Mouse (Mus musculus) erythroblast, adult 5-6 weeks (primary cell): ENCODE measurements around the gene Hivep3. TPM values are rescaled to one million over a fixed set of nuclear protein-coding genes. Genes with fewer than 3 reads are reported as not detected.

Source experiments
- ATAC-seq: replicated peaks from 2 replicates; pipeline ENCODE4 v1.8.0; 2016; ENCODE audit warnings: moderate number of reproducible peaks, mild to moderate bottlenecking, moderate TSS enrichment, inconsistent platforms; ENCODE audit not compliant: poor library complexity, low FRiP score, severe bottlenecking
- total RNA-seq, 2 experiments: library from RNA; stranded (forward) in 1 of 2; stranded (reverse) in 1 of 2; fragments of 150-400 nt in 1 of 2; fragments of 200-764, 138-1000 nt in 1 of 2; gene quantifications; 2 replicates each; pipeline versions ENCODE4 v1.2.3 to v1.2.4; 2015 to 2017; ENCODE audit warnings: low replicate concordance in 2 of 2

The Hivep3 gene
- total RNA-seq, 2 experiments from 2014 or later, result under 0.01 to 0.51 TPM

DNA sequence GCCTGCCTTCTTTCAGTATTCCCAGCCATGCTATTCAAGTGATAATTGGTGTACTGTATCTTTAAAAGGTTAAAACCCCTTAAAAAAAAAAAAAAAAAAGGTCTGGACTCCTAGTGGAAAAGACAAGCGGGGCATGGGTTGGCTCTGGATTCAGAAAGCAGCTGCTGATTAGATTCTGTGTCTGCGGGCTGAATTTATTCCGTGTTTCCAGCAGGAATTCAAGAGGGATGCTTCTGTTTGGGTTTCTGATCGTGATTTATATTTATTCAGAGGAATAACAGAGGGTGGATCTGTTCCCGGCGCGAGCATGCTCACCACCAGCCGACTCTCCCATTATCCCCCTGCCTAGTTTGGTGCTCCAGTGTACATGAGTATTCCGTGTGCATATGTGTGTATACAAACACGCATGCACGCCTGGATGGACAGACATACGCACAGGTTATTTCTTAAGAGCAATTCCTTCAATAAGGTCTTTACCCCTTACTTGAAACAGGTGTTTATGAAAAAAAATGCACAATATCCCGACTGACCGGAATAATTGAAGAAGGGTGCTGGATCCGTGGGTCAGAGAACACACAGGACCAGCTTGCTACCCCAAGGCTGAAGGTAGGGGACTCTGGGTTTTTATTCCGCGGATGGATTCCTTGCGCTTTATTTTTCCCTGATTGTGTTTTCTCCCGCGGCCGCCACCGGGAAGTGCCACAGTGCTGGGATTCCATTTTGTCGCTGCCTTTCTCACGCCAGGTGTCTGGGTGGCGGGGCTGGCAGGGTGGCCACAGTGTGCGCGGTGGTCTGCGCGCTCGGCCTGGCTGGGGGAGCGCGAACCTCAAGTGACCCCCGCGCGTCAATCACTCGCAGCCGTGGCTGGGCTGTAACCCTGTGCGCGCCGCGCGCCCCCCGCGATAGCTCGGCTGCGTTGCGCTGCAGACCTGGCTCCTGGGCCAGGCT lies 80.9 kb downstream of the Hivep3 start:
- no peak for ATAC-seq

DNA sequence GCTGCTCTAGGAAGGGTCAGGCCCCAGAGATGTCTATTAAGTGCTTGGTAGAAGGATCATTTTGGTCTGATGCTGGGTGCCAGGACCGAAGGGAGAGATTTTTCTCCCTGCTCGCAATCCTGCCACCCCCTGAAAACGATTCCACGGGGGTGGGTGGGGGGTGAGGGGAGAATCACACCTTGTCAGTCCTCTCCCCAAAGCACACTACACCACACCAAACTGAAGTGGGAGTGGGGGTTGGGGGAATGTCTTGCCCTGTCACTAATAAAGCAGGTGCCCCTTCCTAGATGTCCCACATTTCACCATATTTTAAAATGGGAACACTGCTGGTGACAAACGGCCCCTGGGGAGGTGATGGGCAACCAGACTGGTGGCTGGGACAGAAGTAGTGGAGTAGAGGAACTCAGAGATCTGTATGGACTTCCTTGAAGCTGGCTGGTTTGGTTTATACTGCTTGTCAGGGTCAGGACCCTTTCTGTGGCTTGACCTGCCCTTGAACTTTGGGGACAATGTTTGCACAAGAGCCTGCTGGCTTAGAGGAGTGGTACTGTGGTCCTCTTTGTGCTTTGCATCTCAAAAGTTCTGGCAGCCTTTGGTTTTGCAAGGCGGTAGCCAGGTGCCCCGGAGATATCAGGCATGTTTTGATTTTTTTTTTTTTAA lies 81.7 kb downstream of the Hivep3 start:
- ATAC-seq, result no peak

DNA sequence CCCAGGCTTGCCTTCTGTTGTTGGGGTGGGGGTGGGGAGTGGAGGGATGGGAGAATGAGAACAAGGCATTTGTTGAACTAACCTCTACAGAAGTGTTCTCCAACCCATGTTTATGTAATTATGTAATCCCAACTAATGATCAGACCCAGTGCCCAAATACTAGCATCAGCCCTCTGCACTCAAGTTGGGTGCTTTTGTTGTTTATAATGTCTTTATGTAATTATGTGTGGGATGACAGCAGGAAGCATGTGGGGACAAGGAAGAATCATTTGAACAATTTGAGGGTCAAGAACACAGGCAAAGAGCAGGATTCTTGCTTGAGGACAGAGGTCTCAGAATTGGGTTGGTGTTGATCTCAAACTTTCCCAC lies 82.2 kb downstream of the Hivep3 start:
- ATAC-seq, result no peak

DNA sequence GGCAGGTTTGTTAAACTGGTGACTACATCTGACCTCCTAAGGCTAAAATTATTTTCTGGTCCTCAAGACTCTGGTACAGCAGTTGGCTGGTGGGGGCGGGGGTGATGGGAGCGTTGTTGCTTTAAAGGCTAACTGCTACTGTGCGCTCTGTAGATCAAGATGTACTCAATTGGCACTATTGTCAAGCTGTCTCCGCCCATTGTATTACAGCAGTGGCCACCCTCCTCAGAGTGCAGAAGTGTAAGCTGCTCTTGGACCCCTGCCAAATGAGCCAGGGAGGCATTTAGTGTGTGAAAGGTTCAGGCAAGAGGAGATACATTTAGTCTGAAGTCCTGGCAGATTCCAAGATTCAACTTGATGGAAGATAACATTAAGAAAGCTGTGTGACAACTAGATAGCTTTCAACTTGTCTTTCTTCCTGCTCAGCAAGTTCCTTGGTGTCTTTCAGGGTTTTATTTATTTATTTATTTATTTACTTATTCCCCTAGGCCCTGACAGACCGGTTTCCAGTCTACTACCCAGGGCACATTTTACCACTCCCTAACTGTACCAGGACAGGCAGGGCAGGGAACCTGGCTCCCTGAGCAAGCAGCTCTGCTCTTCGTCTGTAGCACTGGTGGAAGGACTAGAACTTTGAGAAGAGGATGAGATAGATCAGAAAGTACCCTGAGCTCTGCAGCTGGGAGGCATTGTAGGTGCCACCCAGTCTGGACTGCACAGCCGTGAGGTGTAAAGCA lies 83.2 kb downstream of the Hivep3 start:
- ATAC-seq, result no peak

DNA sequence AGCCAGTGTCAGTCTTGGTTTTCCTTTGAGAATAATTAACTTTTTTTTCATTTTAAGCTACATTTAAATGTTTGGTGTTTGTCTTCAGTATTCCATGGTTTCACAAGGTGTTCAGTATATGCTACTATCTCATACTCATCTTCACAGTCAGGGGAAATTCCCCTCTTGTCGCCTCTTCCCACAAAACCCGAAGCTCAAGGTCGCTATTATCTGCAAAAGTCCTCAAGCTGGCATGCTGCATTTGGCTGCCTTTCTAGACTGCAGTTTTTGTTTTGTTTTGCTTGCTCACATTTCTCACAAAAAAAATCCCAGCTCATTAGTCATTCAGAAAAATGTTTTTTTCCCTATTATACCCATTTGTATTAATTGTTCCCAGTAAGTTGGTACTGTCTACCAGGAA lies 92.4 kb downstream of the Hivep3 start:
- no peak for ATAC-seq

DNA sequence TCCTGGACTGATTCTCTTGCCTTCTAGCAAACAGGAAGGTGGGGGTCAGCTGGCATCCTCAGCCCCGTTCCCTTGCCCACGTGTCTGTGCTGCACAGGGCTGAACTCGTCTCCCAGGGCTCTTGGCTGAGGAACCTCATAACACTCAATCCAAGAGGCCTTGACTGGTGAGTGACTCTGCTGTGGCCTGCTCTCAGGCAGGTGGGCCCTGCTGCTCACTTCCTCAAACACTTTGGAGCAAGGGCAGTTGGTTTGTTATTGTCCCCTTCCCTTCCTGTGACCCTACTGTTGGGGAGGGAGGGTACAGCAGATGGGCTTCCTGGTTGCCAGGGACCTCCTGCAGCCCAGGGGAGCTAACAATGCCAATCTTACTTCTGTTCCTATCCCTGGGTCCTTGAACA lies 94.8 kb downstream of the Hivep3 start:
- no peak for ATAC-seq

DNA sequence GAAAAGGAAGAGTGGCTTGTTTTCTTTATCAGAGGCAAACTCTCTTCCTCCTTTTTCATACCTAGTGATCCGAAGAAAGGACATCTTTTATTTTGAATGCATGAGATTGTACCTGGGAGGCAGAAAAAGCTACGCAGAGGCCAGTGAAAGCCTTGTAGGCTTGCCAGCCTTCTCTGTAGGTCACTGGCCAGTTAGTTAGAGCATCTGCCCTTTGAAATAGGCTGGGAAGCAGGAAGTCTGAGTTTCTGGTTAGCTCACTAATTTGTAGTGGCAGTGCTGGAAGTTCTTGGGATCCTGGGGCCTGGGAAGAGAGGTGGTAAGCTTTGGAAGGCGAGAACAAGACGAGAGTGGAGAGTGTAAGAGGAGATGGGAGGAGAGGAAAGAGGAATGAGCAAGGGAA lies 95.4 kb downstream of the Hivep3 start:
- ATAC-seq, result no peak

DNA sequence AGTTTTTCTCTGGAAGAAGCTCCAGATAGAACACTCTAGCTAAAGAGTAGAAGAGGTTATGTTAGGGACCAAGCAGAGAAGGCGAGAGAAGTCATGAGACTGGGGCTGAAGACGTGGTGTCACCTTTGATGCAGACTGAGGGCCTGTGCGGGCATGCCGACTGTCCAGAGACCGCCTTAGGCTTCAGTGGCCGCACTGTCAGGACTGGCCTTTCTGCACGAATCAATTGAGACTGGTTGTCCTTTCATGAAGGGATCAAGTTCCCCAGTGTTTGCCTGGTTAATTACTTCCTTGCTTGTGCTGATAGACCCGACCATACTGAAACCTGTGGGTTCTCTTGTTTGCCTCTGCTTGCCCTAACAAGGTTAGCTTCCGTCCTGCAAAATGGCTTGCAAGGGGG lies 99.7 kb downstream of the Hivep3 start:
- no peak for ATAC-seq

DNA sequence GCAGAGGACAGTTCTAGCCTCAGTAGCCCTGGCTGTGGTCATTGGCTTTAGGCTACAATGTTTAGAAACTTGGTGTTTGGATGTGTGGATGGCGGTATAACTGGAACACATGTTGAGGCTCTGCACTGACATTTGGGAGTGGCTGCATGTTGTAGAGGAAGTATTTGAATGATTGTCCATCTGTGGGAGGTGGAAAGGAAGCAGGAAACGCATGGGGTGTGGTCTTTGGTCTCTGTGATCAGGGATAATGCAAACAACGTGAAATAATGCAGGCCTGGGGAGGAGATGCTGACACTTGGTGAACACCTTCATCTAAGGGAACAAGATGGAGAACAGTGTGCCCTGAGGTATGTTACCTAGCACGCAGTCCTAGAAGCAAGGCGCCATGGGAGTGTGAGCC lies 100.3 kb downstream of the Hivep3 start:
- ATAC-seq, result no peak

DNA sequence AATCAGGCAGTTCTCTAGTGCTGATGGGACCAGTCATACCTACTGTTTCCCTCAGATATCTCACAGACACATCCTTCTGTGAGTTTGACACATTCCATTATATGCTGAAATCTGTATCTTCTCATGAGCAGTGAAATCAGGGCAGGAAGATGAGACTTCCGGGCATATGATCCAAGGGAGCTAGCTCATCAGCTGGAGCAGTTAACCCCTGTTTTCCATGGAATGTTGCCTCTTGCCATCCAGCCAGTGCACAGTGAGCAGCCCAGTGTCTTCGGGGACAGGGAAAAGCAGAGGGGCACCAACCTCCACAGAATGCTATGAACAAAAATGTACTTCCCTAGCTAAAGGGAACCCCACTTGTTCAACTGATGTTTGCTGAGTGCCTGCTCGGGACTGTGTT lies 102.6 kb downstream of the Hivep3 start:
- ATAC-seq, result no peak

DNA sequence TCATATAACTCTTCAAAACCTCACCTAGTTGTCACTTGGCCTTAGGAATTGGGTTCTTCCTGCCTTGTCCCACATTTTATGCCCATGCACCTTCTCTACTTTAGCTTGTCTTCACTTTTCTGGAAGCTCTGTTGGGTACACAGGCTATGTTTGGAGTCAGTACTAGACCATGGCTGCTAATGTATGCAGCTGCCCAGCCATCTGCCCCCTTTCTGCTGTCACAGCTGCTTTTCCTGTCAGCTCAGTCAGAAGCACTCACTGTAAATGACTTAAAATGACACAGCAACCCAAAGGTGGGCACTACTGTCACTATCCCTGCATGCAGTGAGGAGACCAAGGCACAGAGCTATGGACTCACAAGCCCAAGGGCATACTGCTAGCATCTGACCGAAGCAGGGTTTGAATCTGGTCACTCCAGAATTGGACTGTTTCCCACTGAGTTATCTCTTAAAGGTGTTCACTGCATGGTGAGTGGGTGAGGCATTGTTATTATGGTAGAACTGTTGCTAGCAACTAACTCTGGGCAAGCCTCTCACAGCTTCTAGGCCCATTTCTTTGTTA lies 104.0 kb downstream of the Hivep3 start:
- ATAC-seq, result no peak

DNA sequence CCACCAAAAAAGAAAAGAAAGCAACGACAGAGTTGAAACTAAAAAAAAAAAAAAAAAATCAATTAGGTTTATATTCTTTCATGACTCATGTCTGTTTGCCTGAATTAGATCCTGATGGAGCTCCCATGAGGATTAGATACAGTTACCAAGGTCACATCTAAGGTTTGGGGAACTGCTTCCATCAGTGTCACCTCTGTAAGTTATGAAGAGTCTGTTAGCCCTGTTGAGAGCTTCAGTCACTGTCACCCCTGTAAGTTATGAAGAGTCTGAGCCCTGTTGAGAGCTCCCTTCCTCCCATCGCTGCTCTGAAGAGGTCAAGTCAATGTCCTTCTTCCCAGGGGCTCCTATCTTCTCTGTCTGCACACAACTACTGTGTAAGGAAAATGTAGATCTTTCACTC lies 104.7 kb downstream of the Hivep3 start:
- ATAC-seq, result no peak

DNA sequence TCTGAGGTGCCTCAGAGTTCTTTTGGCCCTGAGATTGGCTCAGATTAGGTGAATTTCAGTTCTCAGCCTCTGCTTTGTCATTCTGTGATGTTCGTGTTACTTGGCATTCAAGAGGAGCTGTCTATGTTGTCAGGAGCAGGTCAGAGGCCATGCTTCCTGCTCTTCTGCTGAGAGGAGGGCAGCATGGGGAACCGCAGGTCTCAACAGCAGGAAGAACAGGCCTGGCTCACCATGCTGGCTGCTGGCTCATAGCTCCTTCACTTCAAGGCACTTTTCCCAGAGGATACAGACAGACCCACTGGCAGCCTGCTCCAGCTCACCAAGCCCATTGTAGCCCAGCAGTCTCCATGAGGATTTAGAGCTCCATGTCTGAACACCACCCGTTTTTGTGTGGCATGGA lies 109.7 kb downstream of the Hivep3 start:
- no peak for ATAC-seq

DNA sequence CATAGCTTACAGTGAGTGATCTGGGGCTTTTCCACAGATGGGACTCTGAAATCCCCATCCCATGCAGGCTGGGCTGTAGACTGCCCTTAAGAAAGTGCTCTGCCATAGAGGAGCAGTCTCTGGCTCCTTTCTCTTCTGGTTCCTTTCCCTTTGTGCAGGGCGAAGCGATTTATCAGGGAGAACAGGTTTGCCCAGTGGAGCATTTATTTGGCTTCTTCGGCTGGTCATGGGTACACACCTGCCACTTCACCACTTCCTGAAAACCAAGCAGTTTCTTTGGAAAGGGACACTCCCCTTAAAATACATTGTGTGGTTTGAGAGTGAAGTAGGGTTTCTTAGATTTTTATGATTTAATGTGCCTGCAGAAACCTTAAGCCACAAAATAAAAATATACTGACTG lies 110.7 kb downstream of the Hivep3 start:
- no peak for ATAC-seq

DNA sequence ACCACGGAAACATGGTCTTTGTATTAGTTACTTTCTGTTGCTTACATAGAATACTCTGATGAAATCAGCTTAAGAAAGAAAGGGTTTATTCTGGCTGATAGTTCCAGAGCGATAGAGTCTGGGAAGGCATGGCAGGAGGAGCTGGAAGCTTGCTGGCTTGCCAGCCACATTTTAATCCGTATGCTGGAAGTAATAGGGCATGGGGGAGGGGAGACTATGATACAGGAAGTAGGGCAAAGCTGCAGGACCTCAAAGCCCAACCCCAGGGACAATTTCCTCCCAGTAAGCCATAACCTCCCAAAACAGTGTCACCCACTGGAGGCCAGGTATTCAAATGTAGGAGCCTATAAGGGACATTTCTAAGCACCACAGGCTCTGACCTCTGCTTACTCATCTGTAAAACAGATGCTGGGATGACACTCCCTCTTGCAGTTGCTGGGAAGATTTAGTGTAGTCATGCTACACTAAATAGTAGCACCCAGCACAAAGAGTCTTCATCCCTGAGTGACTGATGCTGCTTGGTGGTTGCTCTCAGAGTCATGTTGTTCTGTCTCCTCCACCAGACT lies 112.1 kb downstream of the Hivep3 start:
- ATAC-seq, result no peak

DNA sequence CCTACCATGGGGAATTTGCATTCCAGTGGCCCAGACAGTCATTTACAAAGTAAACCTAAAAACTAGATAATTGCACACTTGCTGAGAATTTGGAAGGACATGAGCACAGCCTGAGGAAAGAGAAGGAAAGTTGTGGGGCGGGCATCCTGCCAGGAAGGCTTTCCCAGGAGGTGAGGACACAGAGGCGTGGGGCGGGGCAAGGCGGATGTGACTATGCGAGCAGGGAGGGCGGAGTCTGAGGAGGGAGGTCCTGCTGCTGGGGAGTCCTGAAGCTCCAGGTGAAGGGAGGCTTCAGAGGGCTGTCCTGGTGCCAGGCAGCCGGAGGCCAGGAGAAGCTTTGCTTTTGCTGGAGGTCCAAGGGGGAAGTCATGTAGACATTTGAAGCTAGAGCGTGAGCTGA lies 118.9 kb downstream of the Hivep3 start:
- ATAC-seq, result no peak

DNA sequence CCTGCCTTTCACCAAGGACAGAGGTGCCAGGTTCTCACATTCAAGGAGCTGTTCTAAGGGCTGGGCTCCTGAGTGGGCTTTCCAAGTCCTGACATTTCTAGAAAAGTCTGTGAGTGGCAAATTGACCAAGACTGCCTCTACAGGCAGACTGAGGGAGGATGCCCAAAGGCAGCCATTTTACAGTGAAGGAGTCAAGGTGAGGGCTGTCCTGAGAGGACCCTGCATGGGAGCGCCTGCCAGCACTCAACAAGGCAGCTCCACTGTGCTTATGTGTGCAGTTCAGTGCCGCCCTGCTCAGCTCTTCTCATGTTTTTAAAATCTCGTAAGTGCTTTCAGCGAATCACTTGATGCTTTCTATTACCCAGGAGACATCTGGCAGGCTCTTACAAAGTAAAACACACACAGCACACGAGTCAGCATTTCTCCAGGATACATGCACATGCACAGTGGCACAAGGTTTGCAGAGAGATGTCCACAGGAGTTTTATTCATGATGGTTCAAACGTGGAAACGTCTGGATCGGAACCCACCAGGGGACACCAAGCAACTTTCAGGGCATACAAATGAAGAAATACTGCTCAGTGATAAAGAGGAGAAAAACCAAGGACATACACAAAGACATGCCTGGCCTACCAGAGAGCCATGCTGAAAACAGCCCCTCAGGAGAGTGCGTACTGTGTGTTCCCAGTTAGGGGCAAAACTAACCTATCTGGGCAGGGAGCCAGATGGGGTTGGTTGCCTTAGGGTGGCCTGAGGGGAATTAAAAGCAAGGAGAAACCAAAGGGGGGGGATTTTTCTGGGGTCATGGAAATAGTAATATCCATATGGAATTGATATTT lies 120.9 kb downstream of the Hivep3 start:
- no peak for ATAC-seq

DNA sequence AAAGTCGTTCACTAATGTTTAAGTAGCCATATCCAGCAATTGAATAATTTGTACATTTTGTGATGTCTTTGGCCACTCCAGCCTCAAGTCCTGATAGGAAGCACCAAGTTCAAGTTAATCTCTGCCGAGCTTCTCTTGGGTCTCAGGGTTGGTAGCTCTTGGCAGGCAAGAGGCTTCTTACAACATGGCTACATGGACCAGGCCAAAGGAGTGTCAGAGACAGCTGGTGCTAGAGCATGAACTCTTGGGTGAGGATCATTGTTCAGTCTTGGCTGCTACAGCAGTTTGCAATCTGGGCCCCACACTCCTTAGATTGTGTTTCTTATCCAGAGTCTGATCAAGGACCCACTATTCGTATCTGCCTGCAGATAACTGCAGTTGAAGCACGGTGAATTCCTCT lies 125.9 kb downstream of the Hivep3 start:
- ATAC-seq, result no peak

DNA sequence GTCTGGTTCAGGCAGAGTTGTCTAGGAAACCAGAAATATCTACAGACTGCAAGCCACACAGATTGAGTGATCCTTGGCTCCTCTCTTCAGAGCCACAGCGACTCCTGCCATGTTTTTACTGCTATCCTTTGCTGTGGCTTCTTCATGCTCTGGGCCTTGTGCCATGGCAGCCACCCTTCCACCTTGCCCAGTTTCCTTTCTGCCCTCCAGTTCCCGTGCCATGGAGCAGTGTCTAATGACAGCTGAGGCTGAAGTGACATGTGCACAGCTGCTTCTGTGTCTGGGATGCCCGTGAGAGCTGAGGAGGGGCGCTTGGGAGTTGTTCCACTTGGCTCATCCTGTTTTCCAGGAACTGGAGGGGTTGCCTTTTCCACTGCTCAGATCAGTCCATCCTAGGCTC lies 127.4 kb downstream of the Hivep3 start:
- no peak for ATAC-seq
